Mouse (Mus musculus) adrenal gland, adult 8-10 months (tissue): ENCODE results near the gene Cacng1. TPM values are rescaled to one million over a fixed set of nuclear protein-coding genes. Genes with fewer than 3 reads are reported as not detected.

Experiments
- DNase-seq: peaks from one replicate; pipeline ENCODE4 v3.0.0; 2022
- total RNA-seq, 4 experiments: library from RNA; stranded (reverse); gene quantifications; 2 replicates each; pipeline ENCODE4 v1.2.4; 2022

Cacng1 gene
- total RNA-seq, 4 experiments from 2014 or later = 0.21 to 0.28 TPM; not detected in 2

- no peak for DNase-seq
Observed at GRCm38 (mm10) chr11:107655538-107655937, 60.8 kb downstream of the Cacng1 start.

Other genes starting within 250 kb of the Cacng1 start
- gene Pitpnc1, start 245.8 kb downstream of the Cacng1 start, total RNA-seq = 10 to 100 TPM in 3 of 4 experiments, 1 to 10 TPM in 1; 9.5 to 13.2 (median 12.1) TPM
- 100 to 1,000 TPM in 1 of 4 experiments, 10 to 100 TPM in 3; 76.5 to 101 (median 86.8) TPM for gene Psmd12, start 237.0 kb downstream of the Cacng1 start, total RNA-seq
- gene Helz, start 168.6 kb downstream of the Cacng1 start, total RNA-seq = 10 to 100 TPM; 28.9 to 43.1 (median 34.7) TPM
- gene Cacng4, start 78.0 kb upstream of the Cacng1 start, total RNA-seq = 1 to 10 TPM in 3 of 4 experiments, under 1 TPM in 1; 0.84 to 2.1 (median 1.3) TPM
- gene Cacng5, start 198.5 kb upstream of the Cacng1 start, total RNA-seq = under 1 TPM; 0.12 to 0.24 (median 0.17) TPM